Mouse (Mus musculus) frontal cortex, adult (tissue): ENCODE data around the gene Actr1b.
"Not testable (repeated sequence)": the region's sequence is repeated elsewhere in the genome, so short reads cannot be mapped to it uniquely, and the experiment has no call there.

Experiments
- ATAC-seq: cut with Nextera tagmentation; 2 replicates; pipeline ENCODE4 v1.9.2; 2017; ENCODE audit warnings: mild to moderate bottlenecking, moderate library complexity, mixed read lengths; ENCODE audit not compliant: low TSS enrichment

Gene Actr1b

DNA sequence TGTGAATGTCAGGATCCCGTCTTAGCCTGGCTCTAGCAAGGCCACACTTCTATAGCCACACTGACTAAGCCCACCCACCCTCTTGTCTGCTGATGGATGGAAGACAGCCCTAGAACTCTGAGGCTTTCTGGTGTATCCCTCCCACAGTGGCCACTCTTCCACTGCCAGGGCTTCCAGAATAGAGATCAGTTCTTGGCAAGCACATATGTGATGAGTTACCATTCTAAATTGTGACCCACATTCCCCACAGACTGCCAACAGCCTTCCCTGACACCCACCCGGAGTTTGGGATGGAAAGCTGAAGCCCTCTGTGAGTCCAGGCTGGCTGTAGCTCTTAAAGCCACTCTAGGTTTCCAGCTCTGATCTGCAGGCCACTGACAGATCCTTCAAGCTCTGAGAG, 7.1 kb downstream of the Actr1b start:
- ATAC-seq = peak; percentile 62

- no peak for ATAC-seq
Measured at GRCm38 (mm10) chr1:36697030-36697429, 17.2 kb downstream of the Actr1b start.

GRCm38 (mm10) chr1:36696411-36696810, 17.8 kb downstream of the Actr1b start:
- ATAC-seq = no peak

DNA sequence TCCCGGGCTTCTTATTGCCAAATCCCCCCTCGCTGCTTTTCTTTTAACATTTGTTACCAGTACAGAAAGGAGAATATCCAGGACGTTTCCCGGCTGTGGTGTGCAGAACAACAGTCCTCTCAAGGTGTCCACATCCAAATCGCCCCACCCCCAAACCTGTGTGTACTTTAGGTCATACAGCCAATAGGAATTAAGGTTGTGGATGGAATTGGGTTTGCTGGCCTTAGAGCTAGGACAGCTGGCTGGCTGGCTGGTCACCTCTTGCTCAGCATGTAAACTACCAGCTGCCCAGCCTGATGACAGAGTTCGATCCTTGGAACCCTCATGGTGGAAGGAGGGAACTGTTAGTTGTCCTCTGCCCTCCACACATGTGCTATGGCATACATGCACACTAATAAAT, 19.4 kb downstream of the Actr1b start:
- ATAC-seq = no peak

DNA sequence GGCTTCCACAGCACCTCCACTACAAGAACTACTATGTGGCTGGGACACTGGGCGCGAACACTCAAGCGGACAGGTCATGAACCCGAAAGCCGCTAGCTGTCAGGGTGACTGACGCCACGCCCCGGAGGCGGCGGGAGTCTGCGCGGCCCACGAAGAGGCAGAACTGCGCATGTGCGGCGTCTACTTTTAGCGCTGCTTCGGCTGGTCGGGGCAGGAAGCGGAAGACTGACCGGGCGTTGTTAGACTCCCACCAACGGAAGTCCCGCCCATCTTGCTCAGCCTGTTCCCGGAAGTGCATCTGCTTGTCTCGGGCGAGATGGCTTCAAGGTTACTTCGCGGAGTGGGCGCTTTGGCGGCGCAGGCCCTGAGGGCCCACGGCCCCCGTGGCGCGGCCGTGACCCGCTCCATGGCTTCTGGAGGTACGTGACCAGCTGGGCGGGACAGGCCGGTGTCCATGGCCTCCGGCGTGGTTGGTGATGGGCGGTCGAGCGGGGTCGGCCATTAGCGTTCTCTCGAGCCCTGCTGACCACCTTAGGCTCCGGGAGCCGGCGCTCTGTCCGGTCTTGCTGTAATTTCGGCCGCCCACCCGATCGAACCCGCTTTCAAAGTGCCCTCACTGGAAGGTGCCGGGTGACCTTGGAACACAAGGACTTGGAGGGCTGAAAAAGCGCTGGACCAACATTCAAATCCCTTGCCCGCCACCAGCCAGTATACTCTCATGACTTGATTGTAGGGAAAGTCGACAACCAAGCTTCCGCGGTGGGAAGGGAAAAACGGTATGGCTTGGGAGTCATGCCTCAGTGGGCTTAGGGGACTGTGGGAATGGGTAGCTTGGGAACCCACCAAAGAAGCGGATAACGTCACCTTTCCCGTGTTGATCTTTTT, 22.7 kb downstream of the Actr1b start, which contains the start of gene Cox5b:
Cox5b (plus strand) TSS at position 179 of the 885 bp plus-strand sequence.
- peak; percentile 94 for ATAC-seq

GRCm38 (mm10) chr1:36690671-36691235, 23.5 kb downstream of the Actr1b start:
- ATAC-seq = no peak

DNA sequence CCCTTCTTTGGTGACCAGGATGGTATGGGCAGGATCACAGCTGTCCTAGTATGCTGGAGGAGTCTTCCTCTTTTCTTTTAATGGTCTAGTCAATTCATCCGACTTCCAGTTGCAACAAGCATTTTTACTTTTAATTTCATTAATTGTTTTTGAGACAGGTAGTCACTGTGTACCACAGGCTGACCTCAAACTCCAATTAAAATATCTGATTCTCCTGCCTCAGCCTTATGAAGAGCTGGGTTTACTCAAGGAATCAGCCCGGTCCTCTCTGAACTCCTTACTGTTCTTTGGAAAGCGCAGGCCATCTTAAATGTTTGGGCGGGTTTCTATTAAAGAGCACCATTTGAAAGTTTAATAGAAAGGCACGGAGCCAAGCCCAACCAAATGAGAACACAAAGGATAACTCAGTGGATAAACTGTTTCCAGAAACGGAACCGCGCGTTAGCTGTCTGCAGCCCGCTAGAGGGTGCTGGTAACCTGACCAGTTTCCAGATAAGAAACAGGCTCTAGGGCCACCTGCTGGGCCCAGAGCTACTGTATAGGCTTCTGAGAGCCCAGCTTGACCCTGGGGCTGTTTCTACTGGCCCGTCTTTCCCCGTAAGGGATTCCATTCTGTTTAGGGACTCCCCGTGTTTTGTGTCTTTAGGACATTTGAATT, 30.3 kb downstream of the Actr1b start:
- peak; percentile 96 for ATAC-seq

DNA sequence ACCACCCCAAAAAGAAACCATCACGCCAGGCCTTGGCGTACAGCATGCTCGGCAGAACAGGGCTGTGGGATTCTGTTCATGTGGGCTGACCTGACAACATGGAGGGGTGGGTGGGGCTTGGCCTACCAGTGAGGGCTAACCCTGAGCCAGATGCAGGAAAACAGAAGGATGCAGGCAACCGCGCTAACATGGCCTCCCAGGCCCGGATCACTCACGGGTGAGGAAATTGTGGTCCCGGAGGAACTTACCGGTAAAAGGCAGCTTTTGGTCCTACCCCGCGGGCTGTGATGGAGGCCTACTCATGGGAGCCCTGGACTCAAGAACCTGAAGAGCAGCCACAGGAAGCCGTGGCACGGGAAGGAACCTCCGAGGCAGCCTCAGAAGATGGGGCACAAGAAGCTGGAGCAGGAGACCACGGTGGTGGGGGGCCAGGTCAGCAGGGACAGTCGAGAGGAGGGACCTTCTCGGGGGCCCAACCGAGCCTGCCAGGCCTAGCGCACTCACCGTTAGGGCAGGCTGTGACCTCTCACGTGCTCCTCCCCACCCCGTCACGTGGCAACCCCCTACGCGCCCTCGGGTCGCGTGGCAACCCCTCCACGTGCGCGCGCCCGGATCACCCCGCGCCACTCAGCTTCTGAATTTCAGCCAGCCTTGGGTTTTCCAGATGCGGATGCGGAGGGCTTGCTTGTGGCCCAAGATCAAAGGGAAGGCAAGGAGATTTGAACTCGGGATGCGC, 31.4 kb downstream of the Actr1b start, which contains the start of gene Fam178b:
Fam178b (minus strand) TSS at position 564 of the 736 bp plus-strand sequence.
- no peak for ATAC-seq

DNA sequence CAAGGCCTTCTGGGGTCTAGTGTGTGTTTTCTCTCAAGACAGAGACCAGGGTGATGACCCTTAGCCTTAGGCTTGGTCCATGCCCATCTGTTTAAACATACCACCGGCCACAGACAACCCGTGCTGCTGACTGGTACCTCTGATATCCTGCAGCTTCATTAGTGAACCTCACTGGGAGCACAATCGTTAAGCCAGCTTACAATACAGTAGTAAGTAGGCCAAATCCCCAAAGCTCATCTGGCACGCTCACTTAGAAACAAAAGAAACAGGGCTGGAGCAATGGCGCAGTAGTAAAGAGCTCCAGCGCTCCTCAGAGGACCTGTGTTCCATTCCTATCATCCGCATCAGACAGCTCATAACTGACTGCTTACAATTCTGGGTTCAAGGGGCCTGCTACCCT, 33.3 kb downstream of the Actr1b start:
- ATAC-seq = no peak

DNA sequence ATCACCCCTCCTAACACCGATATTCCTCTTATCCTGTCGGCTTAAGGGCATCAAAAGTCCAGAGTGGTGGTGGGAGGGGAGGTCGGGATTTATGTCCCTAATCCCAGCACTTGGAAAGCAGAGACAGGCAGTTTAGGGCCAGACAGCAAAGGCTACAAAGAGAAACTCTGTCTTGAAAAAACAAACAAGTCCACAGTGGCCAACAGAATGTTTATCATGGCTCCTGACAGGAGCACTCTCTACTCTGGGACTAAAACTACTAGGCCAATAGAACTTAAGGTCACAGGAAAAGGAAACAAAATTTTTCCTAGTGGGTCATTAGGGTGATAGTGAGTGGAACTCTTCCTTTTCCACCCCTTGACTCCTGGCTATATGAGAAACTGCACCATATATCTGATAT, 39.3 kb downstream of the Actr1b start:
- ATAC-seq = no peak

GRCm38 (mm10) chr1:36672648-36673350, 41.4 kb downstream of the Actr1b start:
- ATAC-seq = 0 out of 2 replicates have a peak, but pooled peaks have one; percentile 31

- ATAC-seq = no peak
Measured at GRCm38 (mm10) chr1:36671260-36671659, 43.0 kb downstream of the Actr1b start.

DNA sequence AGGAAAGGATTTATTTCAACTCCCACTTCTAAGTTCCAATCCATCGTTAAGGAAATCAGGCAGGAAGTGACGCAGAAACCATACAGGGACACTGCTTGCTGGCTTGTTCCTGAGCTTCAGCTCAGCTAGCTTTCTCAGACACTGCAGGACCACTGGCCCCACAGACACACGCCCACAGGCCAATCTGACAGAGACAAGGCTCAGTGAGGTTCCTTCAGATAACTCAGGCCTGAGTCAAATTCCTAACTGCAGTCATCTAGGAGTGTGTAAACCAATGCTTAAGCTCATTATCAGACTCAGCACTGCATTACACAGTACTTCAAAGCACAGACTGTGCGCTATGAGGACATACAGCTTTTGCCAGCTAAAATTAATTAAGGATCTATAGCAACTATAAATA, 44.0 kb downstream of the Actr1b start:
- no peak for ATAC-seq

DNA sequence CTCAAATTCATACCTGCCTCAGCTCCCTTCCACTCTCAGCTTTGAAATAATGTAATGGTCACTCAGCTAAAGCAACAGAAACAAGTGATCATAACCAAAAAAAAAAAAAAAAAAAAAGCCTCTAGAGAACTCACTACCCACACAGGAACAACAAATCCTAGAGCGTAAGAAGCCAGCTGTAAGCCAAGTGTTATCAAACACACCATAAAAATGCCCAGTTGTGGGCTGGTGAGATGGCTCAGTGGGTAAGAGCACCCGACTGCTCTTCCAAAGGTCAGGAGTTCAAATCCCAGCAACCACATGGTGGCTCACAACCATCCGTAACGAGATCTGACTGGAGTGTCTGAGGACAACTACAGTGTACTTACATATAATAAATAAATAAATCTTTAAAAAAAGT, 46.2 kb downstream of the Actr1b start:
- ATAC-seq = not testable (repeated sequence)

- no peak for ATAC-seq
Measured at GRCm38 (mm10) chr1:36665934-36666333, 48.3 kb downstream of the Actr1b start.

GRCm38 (mm10) chr1:36665165-36665723, 49.0 kb downstream of the Actr1b start:
- no peak for ATAC-seq

- no peak for ATAC-seq
Measured at GRCm38 (mm10) chr1:36664457-36664856, 49.8 kb downstream of the Actr1b start.

GRCm38 (mm10) chr1:36658621-36659399, 55.4 kb downstream of the Actr1b start:
- ATAC-seq = no peak

DNA sequence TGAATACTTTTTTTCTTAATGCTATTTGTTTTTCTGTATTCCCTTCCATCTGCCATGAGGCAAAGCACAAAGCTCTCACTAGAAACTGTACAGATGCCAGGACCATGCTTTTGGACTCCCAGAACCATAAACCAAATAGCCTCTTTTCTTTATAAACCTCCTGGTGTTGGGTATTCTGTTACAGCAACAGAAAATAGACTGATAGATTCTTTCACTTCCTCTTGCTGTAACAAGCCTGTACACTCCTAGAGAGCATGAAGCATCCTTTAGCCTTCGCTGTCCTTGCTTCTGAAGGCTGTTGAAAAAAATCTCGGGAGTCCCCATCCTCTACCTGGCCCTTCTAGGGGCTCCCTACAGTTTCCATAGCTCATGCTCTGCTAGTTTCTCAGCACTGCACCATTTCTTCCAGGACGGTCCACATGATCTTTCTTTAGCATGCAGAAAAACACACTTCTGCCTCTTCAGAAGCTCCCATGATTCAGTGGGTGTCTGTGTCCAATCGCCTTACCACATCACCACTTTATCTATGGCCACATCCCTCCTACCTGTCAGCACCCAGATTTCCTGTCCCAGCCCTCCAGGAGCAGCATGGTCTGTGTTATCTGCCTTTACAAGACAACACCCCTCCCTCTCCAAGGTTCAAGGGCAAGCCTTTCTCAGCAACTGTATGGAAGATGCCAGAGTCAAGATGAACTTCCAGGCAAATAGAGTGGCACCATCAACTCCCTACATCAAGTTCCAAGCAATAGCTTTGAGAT, 56.4 kb downstream of the Actr1b start:
- no peak for ATAC-seq
